Mouse (Mus musculus): Measurements from ENCODE around the gene Ccz1.

DNA sequence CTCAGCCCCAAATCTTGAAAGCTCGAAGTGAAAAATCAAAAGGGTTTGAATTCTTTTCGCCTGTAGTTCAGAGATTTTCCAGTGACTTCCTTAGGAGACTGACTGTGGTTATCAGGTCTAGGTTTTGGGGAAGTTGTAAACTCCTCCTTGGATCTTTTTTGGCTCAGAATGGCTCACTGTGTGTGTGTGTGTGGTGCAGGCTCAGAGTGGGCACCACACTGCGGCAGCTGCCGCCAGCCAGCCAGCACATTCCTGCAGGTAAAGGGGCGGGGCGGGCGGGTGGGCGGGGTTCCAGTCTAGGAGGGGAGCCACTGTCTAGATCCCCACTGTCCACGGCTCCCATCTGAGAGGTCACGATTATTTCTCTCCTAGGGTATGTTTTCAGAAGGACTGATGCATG lies 73.1 kb downstream of the Ccz1 start:
- TF ChIP-seq GATA1 (IDR thresholded peaks at IDR 0.05; ENCODE audit: borderline replicate concordance, low read length) (no peak), FLI1 (IDR thresholded peaks at IDR 0.05; ENCODE audit: low read length) (no peak)
